Mouse (Mus musculus): ENCODE results near the gene Cox8a.

Cox8a gene

DNA sequence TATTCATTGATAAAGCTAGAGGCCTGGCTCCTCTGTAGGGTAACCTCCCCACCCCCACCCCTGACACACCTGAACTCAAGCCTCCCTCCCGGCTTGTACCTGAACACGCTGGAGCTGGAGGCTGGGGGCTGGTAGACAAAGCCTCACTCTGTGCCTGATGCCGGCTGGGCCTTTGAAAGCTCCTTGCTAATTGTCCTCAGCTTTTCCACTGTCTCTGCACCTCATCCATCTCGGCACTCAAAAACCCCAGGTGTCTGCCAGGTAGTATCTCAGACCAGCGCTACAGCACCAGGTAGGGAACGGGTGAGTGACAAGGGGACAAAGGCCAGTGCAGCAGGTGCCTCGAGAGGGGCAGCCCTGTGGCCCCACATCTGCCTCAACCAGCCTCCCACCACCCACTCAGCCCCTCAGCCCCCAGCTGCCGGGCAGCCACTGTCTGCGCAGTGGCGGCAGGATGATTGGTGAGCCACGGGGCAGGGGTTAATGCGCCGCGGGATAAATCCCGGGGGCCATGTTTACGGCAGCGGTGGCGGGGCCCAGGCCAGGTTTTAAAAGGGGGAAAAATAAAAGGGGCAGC lies 31.6 kb downstream of the Cox8a start:
- CTCF ChIA-PET = no interaction called here

DNA sequence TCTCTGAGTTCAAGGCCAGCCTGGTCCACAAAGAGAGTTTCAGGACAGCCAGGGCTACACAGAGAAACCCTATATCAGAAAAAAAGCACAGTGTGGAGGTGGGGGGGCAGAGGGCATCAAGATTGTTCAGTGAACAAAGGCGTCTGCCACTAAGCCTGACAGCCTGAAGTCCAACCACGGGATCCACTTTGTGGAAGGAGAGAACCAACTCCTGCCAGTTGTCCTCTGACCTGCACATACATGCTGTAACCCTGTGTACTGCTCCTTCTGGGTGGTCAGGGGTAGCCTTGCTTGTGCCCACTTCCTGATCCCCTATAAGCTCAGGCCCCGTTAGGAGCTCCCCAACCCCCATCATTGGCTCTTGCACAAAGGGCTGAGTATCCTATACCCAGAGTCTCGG lies 32.4 kb downstream of the Cox8a start:
- CTCF ChIA-PET = no interaction called here

- CTCF ChIA-PET = no interaction called here
Measured at GRCm38 (mm10) chr19:7183419-7183818, 34.0 kb downstream of the Cox8a start.

DNA sequence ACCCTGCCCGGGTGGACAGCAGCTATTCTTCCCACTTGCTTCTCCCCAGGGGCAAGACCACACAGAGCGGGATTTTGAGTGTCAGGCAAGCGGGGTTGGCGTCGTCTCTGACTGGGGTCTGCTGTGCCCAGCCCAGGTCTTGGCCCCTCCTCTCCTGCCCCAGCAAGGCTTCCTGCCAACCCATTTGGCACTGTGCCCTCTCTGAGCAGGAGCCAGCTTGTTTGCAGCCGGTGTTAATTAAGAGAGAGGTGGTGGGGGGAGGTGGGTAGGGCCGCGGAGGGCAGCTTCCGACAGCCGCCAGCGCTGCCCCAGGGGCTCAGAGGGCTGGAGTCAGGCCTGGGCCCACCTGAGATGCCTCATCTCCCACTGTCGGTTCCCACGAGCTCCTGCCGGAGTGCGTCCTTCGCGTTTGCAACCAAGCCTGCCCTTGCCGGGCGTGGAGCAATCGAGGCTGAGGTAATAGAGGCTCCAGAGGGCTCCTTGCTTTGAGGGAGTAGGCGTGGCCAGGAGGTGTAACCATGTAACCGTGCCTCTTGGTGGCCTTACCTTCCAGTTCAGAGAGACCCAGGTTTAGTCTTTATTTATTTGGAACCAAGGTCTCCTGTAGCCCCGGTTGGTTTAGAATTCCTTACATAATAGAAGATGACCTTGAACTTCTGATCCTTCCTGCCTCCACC lies 35.0 kb downstream of the Cox8a start:
- CTCF ChIA-PET = no interaction called here

GRCm38 (mm10) chr19:7181496-7181895 lies 35.9 kb downstream of the Cox8a start:
- CTCF ChIA-PET = interaction anchor here (0.6 kb wide), 1 partner anchor 92 kb away, joined by 11 read pairs; no protein-coding TSS in a partner anchor

GRCm38 (mm10) chr19:7180756-7181405 lies 36.5 kb downstream of the Cox8a start:
- CTCF ChIA-PET = interaction anchor here (0.6 kb wide), 1 partner anchor 93 kb away, joined by 11 read pairs; no protein-coding TSS in a partner anchor

- CTCF ChIA-PET = no interaction called here
Measured at GRCm38 (mm10) chr19:7178841-7179452, 38.5 kb downstream of the Cox8a start.

GRCm38 (mm10) chr19:7177804-7178511 lies 39.5 kb downstream of the Cox8a start:
- CTCF ChIA-PET = interaction anchor here (0.7 kb wide), 1 partner anchor 116 kb away, joined by 3 read pairs; no protein-coding TSS in a partner anchor

GRCm38 (mm10) chr19:7176041-7176696 lies 41.2 kb downstream of the Cox8a start:
- CTCF ChIA-PET = no interaction called here

- CTCF ChIA-PET = interaction anchor here (0.6 kb wide), 1 partner anchor 302 kb away, joined by 3 read pairs; no protein-coding TSS in a partner anchor
Measured at GRCm38 (mm10) chr19:7172051-7172866, 45.2 kb downstream of the Cox8a start.

GRCm38 (mm10) chr19:7171447-7171846 lies 46.0 kb downstream of the Cox8a start:
- CTCF ChIA-PET = no interaction called here

- CTCF ChIA-PET = no interaction called here
Measured at GRCm38 (mm10) chr19:7170916-7171315, 46.5 kb downstream of the Cox8a start.

DNA sequence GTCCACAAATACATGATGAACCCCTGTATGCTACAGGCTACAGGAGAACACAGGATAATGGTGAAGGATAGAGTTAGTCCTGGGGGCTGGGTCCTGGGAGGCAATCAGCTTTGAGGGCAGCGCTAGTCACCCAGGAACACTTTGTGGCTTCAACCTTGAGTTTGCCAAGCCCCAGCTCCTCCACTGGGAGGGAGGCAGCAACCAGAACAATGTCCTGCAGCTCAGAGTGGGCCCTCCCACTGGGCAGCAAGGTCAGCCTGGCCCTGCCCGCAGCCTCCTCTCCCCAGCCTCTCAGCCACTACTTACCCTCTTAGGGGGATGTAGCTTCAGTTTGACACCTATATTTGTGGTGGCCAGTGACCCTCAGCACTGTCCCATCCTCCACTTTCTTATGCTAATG lies 49.0 kb downstream of the Cox8a start:
- CTCF ChIA-PET = no interaction called here

DNA sequence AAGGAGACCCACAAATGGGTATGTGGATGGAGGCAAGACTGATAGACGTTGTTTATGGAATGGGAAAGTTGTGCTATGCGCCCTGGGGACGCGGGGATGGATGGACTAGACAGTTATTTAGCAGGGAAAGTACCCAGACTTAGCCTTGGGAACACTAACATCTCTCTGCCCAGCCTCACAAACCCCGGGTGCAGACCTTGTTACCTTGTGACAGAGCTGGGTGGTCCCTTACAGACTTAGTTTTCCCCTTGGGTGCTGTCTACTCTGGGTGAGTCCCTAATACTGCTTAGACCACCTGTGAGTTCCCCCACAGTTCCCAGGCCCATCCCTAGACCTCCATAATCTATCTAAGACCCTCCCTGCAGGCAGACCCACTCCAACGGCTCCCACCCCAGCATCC lies 50.6 kb downstream of the Cox8a start:
- CTCF ChIA-PET = no interaction called here

- CTCF ChIA-PET = no interaction called here
Measured at GRCm38 (mm10) chr19:7166200-7166711, 51.2 kb downstream of the Cox8a start.

GRCm38 (mm10) chr19:7165509-7166199 lies 51.8 kb downstream of the Cox8a start:
- CTCF ChIA-PET = no interaction called here
